Mouse (Mus musculus) hematopoietic stem cell, adult 5-6 weeks (primary cell): ENCODE results near the gene Gm39566. TPM values are rescaled to one million over a fixed set of nuclear protein-coding genes. Genes with fewer than 3 reads are reported as not detected.

ENCODE experiments used
- ATAC-seq, 2 experiments: fragments of 125-278 bp in 1 of 2; replicated peaks in 1 of 2; 2 replicates each; pipeline ENCODE4 v1.8.0; 2016 to 2017; ENCODE audit warnings: inconsistent platforms in 2 of 2, mild to moderate bottlenecking in 2 of 2, moderate number of reproducible peaks in 2 of 2, low read depth in 1 of 2, moderate TSS enrichment in 1 of 2; ENCODE audit not compliant: low FRiP score in 2 of 2, poor library complexity in 2 of 2, severe bottlenecking in 2 of 2, insufficient read depth in 1 of 2, low TSS enrichment in 1 of 2
- total RNA-seq: library from RNA; stranded (forward); fragments of 172-1452, 232-1000 nt; gene quantifications from 2 replicates; pipeline ENCODE4 v1.2.3, GENCODE M21; 2017

The Gm39566 gene
- total RNA-seq, 1 experiment from 2014 or later = not detected

DNA sequence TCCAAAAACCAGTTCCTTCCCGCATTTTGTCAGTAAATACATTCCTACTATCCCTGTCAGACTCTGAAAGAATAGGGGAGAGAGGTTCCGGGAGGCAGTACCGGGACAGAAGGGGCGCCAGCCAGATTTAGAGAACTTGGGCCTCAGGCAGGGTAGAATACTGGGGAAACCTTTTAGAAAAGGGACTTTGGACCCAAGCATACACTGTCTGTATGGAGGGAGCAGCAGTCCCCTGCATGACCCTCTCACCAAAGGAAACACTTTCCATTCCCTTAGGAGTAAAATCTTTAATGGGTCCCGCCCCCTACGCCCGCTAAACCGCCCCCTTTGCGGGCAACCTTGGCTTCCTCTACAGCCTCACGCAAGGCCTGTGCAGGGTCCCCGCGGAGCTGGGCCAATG, 11.8 kb downstream of the Gm39566 start:
- no peak for ATAC-seq

DNA sequence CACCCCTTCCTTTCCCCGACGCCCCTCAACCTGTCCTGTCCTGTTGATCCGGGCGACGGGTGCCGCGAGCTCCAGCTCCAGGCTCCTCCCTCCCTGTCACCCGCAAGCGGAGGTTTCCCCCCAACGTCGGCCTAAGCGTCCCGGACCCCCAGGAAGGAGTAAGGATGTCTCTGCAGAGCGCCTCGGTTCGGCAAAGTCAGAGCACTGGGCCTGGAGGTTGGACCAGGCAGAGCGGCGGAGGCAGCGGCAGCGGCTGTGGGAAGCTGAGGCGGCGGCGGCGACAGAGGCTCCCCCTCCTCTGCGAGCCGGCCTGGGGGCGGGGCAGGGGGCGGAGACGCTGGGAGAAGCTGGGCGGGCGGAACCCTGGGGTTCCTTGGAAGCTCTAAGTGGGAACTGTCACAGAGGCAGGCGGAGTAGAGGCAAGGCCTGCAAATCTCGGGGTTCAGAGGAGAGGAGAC, 12.4 kb downstream of the Gm39566 start:
- peak; percentile 40 to 43; a peak in 3 of 4 replicates for ATAC-seq

DNA sequence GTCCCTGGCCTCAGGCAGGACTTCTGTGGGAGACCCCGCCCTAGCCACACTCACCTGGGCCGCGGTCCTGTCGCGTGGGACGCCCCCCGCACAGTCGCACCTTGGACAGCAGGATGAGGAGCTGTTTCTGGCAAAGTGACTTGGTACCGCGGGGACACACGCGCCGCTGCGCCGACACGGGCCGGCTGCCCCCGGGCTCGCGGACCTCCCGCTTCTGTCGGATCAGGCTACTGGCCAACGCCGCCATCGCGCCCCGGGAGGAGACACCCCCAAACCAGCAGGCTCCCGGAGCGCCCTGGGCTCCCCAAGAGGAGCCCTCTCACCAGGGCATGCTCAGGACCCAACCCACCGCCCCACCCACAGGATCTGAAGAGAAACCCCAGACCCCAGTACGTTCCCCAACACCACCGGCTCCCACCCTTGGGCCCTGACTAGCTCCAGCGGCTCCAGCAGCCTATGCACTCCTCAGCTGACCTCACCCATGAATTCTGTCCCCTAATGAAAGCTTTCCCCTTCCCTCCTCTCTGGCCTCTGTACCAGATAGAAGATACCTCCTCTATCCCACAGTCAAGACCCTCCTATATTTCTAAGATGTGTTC, 13.6 kb downstream of the Gm39566 start, which contains the start of gene Fgf11:
Gene Fgf11, minus strand, starts transcription at position 479 of the 599 bp plus-strand sequence.
- no peak for ATAC-seq

DNA sequence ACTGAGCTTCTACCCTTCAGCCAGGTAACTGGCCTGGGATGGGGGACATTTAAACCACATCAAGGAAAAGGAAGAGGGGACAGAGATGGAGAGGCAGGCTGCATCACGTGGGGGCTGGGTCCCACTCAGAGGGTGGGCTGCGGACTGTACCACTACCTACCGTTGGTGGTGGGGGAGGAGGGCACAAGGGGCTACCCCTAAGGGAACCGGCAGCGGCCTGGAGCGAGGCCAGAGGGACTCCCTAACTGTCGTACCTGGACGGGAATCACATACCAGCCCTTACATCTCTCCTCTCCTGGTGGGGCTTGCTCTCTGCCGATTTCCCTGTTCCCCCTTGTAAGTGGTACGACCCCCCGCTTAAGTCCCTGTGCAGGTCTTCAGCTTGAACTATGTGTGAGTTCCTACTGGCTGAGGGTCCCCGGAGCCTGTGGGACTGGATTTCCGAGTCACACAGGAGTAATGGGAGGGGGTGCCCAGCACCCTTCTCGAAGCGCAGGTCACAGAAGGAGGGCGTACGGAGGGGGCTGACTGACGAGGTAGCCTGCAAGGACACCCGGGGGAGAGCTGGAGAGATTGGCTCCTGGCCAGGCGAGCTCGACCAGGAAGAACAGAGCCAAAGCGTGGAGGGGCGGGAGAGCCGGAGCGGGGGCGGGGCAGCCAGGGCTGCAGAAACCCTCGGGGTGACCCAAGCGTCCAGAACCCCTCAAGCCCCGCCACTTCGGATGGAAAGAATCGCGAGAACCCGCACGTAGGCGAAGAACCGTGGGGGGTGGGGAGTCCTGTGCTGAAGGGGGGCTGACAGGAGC, 14.5 kb downstream of the Gm39566 start:
- ATAC-seq = no peak

DNA sequence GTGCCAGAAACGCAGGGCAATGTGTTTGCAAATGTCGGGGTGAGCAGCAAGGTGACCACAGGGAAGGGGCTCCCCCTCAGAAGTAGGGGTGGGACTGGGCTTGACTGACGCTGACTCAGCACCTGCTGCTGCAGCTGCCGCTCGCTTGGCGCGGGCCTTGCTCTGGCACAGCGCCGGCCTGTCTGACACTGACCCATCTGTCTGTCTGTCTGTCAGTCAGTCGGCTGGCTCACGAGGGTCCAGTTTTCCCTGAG, 15.0 kb downstream of the Gm39566 start:
- ATAC-seq = no peak; a peak in 1 of 4 replicates

DNA sequence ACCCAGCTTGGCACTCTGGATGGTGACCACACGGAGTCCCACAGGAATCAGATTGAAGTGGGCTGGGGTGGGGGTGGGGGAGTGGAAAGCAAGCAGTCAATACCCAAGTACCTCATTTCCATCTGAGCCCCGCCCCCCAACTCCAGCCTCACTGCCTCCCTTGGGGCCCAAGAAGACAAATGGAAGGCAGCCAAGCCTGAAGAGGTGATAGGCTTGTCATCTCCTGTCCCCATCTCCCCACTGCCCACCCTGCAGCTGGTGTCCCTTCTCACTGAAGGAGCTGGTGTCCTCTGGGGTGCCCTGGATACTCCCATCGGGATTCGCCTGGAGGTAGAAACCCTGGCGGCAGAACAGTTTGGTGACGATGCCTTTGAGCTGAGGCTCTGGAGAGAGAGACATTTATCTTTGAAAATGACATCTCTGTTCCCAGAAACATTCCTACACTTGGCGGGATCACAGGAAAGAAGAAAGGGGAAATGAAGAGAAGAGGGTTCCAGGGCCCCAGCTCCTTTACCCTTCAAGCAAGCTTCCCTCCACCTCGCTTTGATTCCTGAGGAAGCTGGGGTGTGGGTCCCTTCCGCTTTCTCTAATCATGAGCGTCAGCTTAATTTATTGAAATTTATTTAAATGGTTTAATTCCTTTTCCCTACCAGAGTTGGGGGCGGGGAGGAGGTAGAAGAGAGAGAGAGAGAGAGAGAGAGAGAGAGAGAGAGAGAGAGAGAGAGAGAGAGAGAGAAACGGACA, 15.5 kb downstream of the Gm39566 start:
- no peak for ATAC-seq

DNA sequence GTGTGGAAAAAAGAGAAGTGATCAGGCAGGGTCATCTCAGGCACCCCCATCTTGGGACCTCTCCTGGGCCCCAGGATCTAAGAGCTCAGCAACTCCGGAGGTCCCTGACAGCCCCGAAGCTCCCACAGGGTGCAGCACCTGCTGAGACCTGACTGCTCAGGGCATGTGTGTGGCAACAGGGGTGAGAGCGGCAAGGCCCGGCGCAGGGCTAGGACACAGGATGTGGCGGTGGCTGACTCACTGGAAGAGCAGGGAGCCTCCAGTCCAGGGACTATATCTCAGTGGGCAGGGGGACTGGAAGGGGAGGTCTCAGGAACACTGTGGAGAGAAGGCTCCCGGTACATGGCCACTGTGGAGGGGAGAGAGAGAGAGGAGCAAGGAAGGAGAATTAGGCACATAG, 17.2 kb downstream of the Gm39566 start:
- no peak for ATAC-seq

DNA sequence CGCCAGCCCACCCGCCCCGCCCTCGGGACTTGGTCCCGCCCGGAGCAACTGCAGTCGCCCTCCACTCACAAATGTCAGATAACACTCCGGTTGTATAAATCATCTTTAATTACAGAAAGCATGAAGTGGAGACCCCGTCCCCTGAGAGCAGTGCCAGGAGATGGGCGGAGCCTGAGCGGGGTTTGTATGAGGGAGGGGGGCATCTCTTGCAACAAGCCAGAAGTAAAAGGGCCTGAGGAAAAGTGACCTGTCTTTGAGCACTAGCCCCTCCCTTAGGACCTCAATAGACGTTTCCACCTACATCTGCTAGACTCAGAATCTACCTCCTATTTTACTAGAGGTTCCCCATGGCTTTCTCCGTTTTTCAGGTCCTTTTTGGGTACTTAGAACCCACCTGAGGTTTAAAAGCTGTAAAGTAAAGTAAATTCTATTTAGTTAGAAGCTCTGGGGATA, 19.1 kb downstream of the Gm39566 start:
- ATAC-seq = no peak

DNA sequence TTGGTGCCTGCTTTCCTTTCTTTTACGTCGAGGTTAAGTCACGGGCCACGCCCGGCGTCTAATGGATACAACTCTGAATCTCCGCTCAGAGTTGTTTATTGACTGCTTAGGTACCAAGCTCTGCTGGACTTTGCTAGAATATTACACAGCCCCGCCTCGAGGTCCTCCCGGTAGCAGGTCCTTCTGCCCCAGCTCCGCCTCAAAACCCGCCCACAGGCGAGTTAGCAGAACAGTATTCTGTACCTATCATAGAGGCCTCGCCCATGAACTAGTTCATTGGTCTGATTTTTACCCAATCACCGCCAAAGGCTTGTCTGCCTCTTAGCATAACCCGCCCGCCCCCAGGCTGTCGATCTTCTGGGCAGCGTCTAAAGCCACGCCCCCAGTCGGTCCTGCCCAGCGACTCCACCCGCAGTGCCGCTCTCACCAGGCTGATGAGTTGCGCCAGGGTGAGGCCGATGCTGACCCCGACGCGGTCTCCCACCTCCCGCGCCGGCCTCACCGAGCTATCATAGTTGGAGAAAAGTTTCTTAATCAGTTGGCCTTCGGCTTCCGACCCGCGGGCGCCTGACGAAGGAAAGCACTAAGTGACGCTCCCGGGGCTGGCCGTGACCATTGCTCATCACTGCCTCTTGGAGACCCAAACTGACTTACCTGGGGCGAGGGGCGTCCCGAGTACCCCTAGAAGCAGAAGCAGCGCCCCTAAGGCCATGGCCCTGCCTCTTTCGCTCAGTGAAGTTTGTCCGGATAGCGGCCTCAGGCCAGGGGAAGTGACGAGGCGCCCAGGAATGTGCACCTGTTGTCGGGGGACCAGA, 19.7 kb downstream of the Gm39566 start, which contains the start of gene Chrnb1:
Gene Chrnb1, minus strand, starts transcription at position 776 of the 815 bp plus-strand sequence.
- ATAC-seq = peak; percentile 94 to 97

DNA sequence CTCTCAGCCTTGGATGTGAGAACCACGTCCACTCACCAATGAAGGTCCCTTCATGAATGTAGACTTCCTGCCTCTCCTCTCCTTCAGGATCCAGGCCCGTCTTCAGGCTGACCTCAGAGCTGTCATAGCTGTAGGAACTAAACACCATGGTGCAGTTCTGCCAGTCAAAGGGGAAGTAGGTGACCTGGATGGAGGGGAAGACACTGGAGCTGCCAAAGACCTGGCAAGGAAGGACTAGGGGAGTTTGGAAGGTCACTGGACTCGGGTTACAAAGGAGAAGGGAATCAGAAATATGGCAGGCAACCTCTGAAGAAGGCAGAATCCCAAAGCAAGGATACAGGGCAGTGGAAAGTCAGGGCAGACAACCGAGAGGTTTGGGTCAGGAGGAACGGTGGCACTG, 21.7 kb downstream of the Gm39566 start:
- ATAC-seq = no peak

DNA sequence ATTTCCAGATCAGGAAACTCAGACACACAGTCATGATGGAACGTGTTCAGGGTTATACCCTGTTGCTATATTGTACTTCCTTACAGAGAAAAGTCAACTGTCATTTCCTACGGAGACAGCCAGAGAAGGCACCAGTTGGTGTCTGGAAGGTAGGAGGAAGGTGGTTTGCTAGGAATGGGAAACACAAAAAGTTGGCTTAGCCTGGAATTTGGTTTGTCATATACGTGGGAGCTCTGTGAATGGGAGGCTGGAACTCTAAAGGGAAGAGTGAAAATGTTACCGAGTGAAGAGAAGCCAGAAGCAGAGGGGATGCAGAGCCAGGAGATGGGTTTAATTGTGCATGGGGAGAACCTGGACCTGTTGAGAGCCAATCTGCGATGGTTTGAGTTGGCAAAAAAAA, 23.7 kb downstream of the Gm39566 start:
- ATAC-seq = no peak

DNA sequence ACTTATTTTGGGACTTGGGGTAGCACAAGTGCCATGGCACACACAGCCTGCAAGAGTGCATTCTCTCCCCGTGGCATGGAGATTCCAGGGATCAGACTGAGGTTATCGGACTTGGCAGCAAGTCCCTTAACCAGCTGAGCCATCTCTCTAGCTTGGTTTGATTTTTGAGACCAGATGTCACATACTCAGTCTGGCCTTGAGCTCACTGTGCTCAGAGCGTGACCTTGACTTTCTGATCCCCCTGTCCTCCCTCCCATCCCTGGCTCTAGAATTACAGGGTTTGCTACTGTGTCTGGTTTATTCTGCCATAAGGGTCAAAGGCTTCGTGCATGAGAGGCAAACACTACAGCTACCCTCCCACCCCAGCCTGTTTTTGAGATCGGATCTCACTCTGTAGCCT, 25.7 kb downstream of the Gm39566 start:
- no peak for ATAC-seq

DNA sequence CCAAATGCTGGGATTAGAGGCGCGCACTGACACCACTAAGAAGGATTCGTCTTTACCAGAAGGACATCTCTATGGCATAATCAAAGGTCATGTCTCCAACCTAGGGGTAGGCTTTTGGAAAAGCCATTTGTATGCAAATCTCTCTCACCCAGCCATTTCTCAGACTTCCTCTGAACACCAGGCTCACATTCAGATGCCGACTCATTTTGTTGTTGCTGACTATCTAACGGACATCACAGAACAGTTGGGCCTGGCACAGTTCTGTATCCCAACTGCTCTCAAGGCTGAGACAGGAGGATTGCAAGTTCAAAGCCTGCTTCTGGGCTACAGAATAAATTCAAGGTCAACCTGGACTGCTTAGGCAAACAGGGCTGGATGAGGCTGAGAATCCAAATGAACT, 27.8 kb downstream of the Gm39566 start:
- no peak for ATAC-seq

DNA sequence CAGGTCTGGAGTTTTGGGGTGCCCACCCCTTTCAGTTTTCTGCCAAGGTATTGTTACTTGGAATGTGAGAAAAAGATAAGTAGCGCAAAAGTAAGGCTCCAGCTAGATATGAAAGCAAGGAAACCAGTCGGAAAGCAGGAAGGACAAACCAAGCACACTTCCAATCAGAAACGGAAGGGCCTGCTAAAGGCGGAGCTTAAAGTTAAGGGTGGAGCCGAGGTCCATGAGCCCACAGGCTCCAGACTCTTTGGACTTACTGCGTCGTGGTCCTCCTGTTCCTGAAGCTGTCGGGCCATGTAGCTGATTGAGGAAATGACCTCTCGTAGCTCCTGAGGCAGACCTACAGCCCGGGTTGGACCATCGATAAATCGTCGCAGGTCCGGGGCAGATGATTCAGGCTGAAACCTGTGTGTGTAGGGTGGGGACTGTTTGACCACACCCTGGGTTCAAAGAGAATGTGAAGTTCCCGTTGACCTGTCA, 30.3 kb downstream of the Gm39566 start:
- ATAC-seq = peak in 1 of 2 experiments; percentile 56; a peak in 1 of 4 replicates

DNA sequence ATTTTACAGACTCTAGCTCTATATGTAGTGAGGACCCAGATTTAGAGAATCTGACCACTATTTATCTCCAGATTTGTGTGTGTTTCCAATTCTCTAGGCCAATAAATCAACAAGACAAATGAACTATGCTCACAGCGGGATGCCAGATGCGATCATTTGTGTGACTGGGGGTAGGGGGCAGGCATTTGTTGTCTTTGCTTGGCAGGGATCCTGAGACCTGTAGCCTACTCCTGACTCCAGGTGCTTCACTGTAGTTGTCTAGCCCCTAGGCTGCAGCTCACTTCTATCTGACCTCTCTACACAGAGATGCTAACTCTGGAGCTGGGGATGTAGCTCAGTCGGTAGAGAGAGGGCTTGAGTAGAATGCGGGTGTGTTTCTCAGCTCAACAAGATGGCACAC, 33.3 kb downstream of the Gm39566 start:
- no peak for ATAC-seq

DNA sequence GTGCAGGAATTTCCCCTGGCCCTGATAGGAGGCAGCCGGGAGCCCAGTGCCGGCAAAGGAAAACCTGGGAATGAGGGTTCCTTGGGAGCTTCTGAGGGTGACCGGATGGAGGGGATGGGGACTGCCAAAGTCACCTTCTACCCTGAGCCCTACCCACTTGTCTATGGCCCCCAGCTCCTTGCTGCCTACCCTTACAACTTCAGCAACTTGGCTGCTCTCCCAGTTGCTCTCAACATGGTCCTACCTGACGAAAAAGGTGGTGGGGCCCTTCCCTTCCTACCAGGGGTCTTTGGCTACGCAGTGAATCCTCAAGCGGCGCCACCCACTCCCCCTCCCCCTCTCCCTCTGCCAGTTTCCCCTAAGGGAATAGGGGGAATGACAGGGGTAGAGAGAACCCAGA, 36.1 kb downstream of the Gm39566 start:
- no peak for ATAC-seq

DNA sequence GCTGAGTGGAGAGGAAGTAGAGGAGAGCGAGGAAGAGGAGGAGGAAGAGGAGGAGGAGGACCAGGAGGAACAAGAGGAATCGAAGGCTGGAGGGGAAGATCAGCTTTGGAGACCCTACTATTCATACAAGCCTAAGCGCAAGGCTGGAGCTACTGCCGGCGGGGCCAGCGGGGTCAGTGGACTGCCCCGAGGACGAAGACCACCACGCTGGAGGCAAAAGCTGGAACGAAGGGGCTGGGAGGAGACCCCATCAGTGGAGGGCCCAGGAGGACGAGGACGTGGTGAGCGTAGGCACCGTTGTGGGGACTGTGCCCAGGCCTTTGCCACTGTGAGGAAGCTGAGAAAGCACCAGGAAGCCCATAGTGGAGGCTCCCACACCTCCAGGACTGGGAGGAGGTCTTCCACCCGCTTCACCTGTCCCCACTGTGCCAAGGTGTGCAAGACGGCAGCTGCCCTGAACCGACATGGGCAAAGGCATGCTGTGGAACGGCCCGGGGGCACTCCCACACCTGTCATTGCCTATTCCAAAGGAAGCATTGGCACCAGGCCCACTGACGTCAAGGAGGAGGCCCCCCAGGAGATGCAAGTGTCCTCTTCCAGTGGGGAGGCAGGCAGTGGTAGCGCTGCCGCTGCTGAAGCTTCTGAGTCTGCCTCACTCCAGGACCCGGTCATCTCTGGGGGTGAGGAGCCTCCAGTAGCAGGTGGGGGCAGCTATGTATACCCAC, 36.7 kb downstream of the Gm39566 start:
- ATAC-seq = no peak; a peak in 1 of 4 replicates
